Mouse (Mus musculus): Measurements from ENCODE around the gene Ptprg.

Gene Ptprg

DNA sequence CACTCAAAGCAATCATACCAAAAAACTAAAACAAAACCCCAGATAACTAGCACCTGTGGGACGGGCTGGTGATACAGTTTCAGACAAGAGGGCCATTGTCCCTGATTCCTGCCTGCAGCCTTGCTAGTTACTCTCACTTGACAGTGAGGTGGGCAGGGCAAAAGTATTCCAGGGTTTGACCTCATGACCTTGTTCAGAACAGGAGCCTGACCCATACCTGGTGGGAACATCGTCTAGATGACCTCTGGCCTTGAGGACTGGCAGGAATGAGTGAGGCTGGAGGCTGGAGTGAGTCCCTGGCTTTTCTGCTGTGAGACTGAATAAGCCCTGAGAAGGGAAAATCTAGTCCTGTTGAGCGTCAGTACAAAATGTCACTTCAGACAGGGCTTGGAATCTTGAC, 11.1 kb downstream of the Ptprg start:
- no peak for DNase-seq (ENCODE audit: low spot score in 2 of 2)

- DNase-seq (ENCODE audit: low spot score in 2 of 2): no peak
Measured at GRCm38 (mm10) chr14:11565283-11565682, 12.0 kb downstream of the Ptprg start.

DNA sequence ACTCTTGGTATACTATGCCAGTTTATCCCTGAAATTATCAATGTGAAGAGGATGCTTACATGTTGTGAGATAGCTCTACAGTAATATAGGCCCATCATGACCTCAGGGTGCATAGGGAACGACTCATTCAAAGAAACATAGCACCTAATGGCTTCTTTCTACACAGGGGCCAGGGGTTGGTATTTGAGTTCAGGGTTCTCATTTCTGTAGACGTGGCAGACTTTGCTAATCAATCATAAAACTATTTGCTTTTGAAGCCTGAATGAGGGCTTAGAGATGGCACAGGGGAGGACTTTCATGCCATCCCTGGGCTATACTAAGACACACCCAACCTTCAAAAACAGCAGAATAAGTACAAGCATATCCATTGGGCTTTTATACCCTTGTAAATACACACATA, 16.4 kb downstream of the Ptprg start:
- DNase-seq (ENCODE audit: low spot score in 2 of 2): no peak

DNA sequence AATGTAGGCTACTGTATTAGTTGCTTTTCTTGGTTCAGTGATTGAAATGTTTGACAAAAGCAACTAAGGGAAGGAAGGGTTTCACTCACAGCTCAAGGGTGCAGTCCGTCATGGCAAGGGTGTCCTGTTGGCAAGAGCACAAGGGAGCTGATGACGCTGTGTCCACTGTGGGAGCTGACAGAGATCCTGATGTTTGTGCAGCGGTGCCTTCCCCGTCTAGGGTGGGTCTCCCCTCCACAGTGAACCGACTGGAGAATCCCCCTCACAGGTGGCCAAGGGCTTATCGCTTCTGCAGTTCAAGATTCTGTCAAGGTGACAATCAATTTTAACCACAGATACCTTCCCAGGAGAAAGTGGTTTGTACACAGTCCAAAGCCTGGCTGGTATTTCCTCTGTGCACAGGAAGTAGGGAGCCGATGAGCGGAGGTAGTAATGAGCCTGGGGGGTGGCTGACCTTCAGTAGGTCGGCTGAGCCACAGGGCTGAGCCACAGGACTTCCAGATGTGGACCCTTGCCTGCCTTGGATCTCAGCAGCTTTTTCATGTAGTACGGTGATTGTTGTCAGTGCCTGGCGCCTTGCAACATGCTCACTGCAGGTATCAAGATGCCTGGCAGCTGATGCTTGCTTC, 18.5 kb downstream of the Ptprg start:
- DNase-seq (ENCODE audit: low spot score in 2 of 2): no peak

- DNase-seq (ENCODE audit: low spot score in 2 of 2): no peak
Measured at GRCm38 (mm10) chr14:11572395-11572784, 19.1 kb downstream of the Ptprg start.

DNA sequence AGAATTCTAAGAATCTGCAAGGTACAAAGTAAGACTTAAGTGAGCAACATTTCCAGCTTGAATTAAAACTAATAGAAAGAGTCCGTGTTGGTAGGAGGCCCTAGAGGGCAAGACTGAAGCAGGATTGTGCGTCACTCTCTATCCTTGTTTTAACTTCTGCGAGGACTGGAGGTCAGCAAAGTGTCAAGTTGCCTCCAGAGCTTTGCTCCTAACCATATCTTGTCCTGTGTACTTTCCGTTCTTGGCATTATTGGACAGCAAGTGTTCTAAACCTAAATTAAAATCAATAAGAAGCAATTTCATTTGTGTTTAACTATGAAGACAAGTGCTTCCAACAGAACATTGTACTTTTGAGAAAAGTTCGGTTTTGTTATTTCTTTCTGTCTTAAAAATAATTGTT, 20.4 kb downstream of the Ptprg start:
- DNase-seq (ENCODE audit: low spot score in 2 of 2): no peak

DNA sequence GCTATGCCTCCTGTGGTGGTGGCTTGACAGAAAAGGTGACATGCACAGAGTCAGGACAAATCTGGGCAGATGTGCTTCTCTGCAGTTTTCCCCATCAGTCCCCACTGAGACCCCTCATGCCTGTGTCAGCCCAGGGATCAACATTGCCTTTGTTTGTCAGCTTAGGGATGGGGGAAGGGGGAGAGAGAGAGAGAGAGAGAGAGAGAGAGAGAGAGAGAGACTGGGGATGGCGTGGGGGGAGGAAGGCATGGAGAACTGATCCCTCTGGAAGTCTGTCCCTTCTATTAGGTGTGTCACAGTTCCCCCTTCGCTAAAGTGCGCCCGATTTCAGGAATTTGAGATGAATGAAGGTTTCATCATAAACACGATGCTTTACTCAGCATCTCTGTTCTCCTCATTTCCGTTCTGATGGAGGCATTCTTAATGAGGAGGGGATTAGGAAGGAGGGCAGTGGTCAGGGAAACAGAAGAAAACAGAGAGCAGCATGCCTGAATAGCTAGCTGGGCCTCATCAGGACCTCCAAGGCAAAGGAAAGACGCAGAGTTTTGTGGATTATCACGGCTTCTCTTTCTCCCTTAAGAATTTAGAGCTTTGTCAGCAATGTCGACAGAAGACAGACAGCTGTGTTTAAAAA, 24.1 kb downstream of the Ptprg start:
- no peak for DNase-seq (ENCODE audit: low spot score in 2 of 2)

GRCm38 (mm10) chr14:11577910-11578309, 24.6 kb downstream of the Ptprg start:
- no peak for DNase-seq (ENCODE audit: low spot score in 2 of 2)

DNA sequence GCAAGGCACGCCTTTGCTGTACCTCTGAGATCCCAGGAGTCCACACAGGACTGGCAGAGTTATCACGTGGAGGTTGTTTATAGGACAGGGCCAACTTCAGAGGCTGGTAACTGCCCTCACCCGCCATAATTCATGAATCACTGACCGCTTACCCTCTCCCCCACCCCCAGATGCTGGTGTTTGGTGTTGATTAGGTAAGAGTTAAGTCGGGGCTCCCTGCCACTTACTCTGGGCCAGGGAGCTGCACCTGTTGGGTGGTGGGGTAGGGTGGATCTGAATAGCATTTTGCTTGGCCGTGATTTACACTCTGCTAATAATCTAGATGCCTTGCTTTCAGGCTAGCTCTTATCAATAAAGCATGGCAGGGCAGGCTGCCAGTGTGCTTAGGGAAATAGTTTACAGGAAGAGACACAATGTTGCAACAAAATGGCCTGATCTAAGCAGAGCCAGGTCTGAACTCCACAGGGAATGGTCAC, 25.2 kb downstream of the Ptprg start:
- peak; percentile 52 to 62 for DNase-seq (ENCODE audit: low spot score in 2 of 2)

GRCm38 (mm10) chr14:11579950-11580349, 26.6 kb downstream of the Ptprg start:
- no peak for DNase-seq (ENCODE audit: low spot score in 2 of 2)

- DNase-seq (ENCODE audit: low spot score in 2 of 2): no peak
Measured at GRCm38 (mm10) chr14:11584263-11584662, 30.9 kb downstream of the Ptprg start.

DNA sequence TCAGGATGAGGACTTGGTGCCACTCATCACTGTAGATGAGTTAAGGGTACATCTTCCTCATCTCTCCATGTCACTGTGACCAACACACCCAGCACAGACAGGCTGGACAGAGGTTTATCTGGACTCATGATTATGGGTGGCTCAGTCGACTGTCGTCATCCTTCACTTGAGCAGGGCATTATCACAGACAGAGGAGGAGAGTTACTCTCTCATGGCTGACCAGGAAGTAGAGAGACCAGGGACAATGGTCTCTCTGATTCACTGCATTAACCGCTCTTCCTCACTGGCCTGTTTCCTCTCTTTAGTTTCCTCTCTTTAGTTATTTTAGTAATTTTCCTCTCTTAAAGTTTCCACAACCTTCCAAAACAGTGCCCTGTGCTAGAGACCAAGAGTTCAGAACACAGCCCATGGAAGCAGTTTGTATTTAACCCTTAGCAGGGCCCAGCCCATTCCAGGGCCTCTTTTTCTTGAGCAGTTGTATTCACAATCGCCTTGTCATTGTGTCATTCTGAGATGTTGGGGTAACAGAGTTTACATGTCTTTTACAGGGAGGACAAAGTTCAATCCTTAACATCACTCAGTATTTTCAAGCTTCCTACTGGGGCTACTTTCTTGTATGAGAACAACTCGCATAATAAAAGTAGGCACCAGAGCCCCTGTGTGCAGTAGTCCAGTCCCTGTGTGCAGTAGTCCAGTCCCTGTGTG, 31.7 kb downstream of the Ptprg start:
- no peak for DNase-seq (ENCODE audit: low spot score in 2 of 2)

- peak in 1 of 2 experiments; percentile 15 for DNase-seq (ENCODE audit: low spot score in 2 of 2)
Measured at GRCm38 (mm10) chr14:11590387-11590786, 37.1 kb downstream of the Ptprg start.

DNA sequence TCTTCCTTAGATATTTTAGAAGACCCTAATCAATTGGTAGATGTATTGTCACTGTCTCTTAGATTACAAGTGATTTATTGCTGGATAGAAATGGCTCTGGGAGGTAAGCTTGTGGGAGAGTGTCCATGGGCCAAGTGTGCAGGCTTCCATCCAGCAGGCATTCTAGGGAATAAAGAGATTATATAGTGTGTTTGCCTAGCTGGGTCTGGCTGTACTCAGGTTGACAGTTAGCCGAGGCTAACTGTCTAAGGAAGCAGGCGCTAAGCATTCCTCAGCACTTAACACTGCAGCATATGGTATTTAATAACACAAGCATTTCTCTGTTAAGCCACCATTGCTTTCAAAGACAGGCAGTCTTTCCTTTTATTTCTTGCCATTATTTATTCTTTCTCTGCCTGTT, 39.3 kb downstream of the Ptprg start:
- no peak for DNase-seq (ENCODE audit: low spot score in 2 of 2)

- DNase-seq (ENCODE audit: low spot score in 2 of 2): no peak
Measured at GRCm38 (mm10) chr14:11594336-11594735, 41.0 kb downstream of the Ptprg start.

DNA sequence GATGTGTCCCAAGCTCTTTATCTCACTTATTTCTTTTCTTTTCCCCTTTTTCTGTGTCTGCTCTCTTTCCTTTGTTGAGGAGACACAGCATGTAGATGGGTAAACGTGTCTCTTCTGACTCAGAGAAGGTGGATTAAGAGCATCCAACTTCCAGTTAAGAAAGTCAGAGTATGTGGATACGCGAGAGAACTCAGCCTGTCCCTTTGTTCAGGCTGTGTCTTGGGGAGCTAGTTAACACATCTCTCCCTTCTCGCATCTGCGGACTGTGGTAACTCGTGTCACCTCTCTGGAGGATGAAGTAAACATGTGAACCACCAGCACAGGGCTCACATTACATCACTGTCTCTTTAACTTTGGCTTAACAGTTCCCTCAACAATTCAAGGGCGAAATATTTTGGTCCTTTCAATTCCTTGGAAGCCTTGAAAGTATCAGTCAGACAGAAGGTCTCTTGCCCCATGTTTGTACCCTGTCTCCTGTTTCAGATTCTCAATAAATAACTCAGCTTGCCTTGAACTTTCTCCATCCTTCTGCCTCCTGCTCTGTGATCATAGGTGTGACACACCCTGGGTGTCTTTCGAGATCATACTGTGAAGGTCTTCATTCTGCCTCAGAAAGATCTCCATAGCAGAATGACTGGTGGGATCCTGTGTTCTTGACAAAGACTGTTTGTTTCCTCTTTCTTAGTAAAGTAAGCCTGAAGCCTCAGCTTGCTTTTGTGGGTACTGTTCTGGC, 51.0 kb downstream of the Ptprg start:
- no peak for DNase-seq (ENCODE audit: low spot score in 2 of 2)

- no peak for DNase-seq (ENCODE audit: low spot score in 2 of 2)
Measured at GRCm38 (mm10) chr14:11608366-11608765, 55.0 kb downstream of the Ptprg start.

GRCm38 (mm10) chr14:11609857-11610582, 56.7 kb downstream of the Ptprg start:
- no peak for DNase-seq (ENCODE audit: low spot score in 2 of 2)

- no peak for DNase-seq (ENCODE audit: low spot score in 2 of 2)
Measured at GRCm38 (mm10) chr14:11612426-11612825, 59.1 kb downstream of the Ptprg start.

DNA sequence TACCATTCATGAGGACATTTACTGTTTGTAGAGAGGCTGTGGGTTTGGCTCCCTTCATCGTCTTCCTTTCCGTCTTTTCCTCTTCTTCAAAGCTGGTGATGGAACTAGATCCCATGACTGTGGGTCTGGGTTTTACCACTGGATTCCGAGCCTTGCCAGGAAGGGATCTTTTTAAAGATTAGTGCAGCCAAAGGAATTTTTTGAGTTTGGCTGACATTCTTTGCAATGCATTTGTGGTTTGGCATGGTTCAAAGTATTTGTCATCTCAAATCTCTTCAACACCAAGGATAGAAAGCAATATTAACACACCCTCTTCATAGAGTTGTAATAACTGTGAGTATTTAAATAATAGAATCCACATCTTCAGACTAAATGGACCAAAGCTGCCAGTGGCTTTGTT, 59.8 kb downstream of the Ptprg start:
- no peak for DNase-seq (ENCODE audit: low spot score in 2 of 2)

- DNase-seq (ENCODE audit: low spot score in 2 of 2): no peak
Measured at GRCm38 (mm10) chr14:11615697-11616096, 62.4 kb downstream of the Ptprg start.

- DNase-seq (ENCODE audit: low spot score in 2 of 2): peak; percentile 15 to 30
Measured at GRCm38 (mm10) chr14:11617362-11617761, 64.0 kb downstream of the Ptprg start.
